Mouse (Mus musculus): ENCODE data around the gene Slc17a1. TPM values are rescaled to one million over a fixed set of nuclear protein-coding genes. Genes with fewer than 3 reads are reported as not detected.

Gene Slc17a1
- polyA plus RNA-seq, 1 experiment = not detected

- H3ac ChIP-seq (ENCODE audit: control insufficient read depth, insufficient read length) = no peak overlapping the region
- no peak for TF ChIP-seq POLR2A (IDR thresholded peaks at IDR 0.05; ENCODE audit: insufficient read length, low read depth)
- TF ChIP-seq TCF12 (IDR thresholded peaks at IDR 0.05; ENCODE audit: insufficient read depth, poor library complexity, severe bottlenecking) = no peak
- TF ChIP-seq MAX (IDR thresholded peaks at IDR 0.05; ENCODE audit: low read depth) = no peak
- no peak for TF ChIP-seq MYOD1 (IDR thresholded peaks at IDR 0.05; ENCODE audit: control insufficient read depth in 1 of 3, insufficient read length in 2 of 3, low read depth in 2 of 3)
- TF ChIP-seq CEBPB (IDR thresholded peaks at IDR 0.05; ENCODE audit: insufficient read depth, poor library complexity, severe bottlenecking) = peak; percentile 61
- H3K4me3 ChIP-seq = no peak overlapping the region
Measured at GRCm38 (mm10) chr13:23868790-23869533, 1.4 kb downstream of the Slc17a1 start.

DNA sequence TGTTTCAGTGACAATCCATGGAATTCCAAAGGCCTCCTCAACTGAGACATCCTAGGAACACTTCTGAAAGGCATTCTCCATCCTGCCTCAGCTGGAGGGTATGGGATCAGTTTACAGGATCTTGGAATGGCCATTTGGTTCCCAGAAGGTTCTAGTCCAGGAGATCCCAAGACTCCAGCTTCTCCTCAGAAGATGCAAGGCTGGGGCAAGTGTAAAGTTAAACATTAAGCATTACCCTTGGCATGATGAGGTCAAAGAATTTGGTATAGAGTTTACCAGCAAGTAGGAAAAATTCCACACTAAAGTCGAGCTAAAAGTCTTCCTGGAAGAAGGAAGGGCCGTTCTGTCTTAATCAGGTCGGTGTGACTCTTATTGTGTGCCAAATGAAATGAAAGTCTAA, 2.4 kb downstream of the Slc17a1 start:
- Histone ChIP-seq H3K27me3 (ENCODE audit: control insufficient read depth, insufficient read depth, insufficient read length) (peaks cover 6% of the 10 kb centered on the region), H3K4me2 (ENCODE audit: low read depth) (no peak overlapping the region), H3K4me3 (no peak overlapping the region), H3K79me2 (ENCODE audit: control insufficient read depth, insufficient read depth) (no peaks in the 10 kb centered on the region), H3ac (ENCODE audit: control insufficient read depth, insufficient read length) (no peak overlapping the region), H3K36me3 (ENCODE audit: control insufficient read depth, insufficient read depth) (no peaks in the 10 kb centered on the region)
- TF ChIP-seq CEBPB (IDR thresholded peaks at IDR 0.05; ENCODE audit: insufficient read depth, poor library complexity, severe bottlenecking) = no peak

More at GRCm38 (mm10) chr13:23868790-23869533, 1.4 kb downstream of the Slc17a1 start:
- no peaks in the 10 kb centered on the region for H3K79me2 ChIP-seq (ENCODE audit: control insufficient read depth, insufficient read depth)
- no peaks in the 10 kb centered on the region for H3K36me3 ChIP-seq (ENCODE audit: control insufficient read depth, insufficient read depth)
- peaks cover 6% of the 10 kb centered on the region for H3K27me3 ChIP-seq (ENCODE audit: control insufficient read depth, insufficient read depth, insufficient read length)
- no peak overlapping the region for H3K4me2 ChIP-seq (ENCODE audit: low read depth)

GRCm38 (mm10) chr13:23873141-23873540, 5.6 kb downstream of the Slc17a1 start:
- no peak overlapping the region for H3K4me3 ChIP-seq
- no peak overlapping the region for H3K4me2 ChIP-seq (ENCODE audit: low read depth)
- no peaks in the 10 kb centered on the region for H3K79me2 ChIP-seq (ENCODE audit: control insufficient read depth, insufficient read depth)
- H3K36me3 ChIP-seq (ENCODE audit: control insufficient read depth, insufficient read depth) = no peaks in the 10 kb centered on the region
- H3ac ChIP-seq (ENCODE audit: control insufficient read depth, insufficient read length) = no peak overlapping the region
- peaks cover 4% of the 10 kb centered on the region for H3K27me3 ChIP-seq (ENCODE audit: control insufficient read depth, insufficient read depth, insufficient read length)
- TF ChIP-seq TCF12 (IDR thresholded peaks at IDR 0.05; ENCODE audit: insufficient read depth, poor library complexity, severe bottlenecking) (no peak), POLR2AphosphoS2 (IDR thresholded peaks at IDR 0.05; ENCODE audit: insufficient read length, low read depth) (no peak), MYOD1 (IDR thresholded peaks at IDR 0.05; ENCODE audit: control insufficient read depth in 1 of 3, insufficient read length in 2 of 3, low read depth in 2 of 3) (no peak), REST (IDR thresholded peaks at IDR 0.05; ENCODE audit: insufficient read depth, insufficient read length) (no peak), CEBPB (IDR thresholded peaks at IDR 0.05; ENCODE audit: insufficient read depth, poor library complexity, severe bottlenecking) (no peak), MAX (IDR thresholded peaks at IDR 0.05; ENCODE audit: low read depth) (no peak), SRF (IDR thresholded peaks at IDR 0.05; ENCODE audit: control insufficient read depth, insufficient read length, low read depth) (no peak), POLR2A (IDR thresholded peaks at IDR 0.05; ENCODE audit: insufficient read length, low read depth) (no peak), MYOG (IDR thresholded peaks at IDR 0.05; ENCODE audit: control insufficient read depth in 1 of 3, insufficient read depth in 1 of 3, insufficient read length in 2 of 3, low read depth in 2 of 3) (no peak), TCF3 (IDR thresholded peaks at IDR 0.05; ENCODE audit: insufficient read length, low read depth) (no peak), USF1 (IDR thresholded peaks at IDR 0.05; ENCODE audit: low read depth) (no peak)

DNA sequence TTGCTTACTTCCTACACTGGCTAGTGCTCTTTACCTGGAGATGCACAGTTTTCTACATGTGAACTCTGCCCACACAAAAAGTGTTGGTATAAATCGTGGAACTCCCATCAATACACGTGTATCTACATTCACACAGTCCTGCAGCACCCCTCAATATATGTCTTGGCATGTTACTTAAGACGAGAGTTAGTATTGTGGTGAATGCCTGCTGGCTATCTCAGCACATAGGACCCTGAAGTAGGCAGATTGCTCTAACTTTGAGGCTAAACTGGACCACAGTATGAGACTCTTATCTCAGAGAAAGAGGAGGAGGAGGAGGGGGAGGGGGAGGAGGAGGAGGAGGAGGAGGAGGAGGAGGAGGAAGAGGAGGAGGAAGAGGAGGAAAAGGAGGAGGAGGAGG, 11.6 kb downstream of the Slc17a1 start:
- TF ChIP-seq MYOD1 (IDR thresholded peaks at IDR 0.05; ENCODE audit: control insufficient read depth in 1 of 3, insufficient read length in 2 of 3, low read depth in 2 of 3) (no peak), TCF12 (IDR thresholded peaks at IDR 0.05; ENCODE audit: insufficient read depth, poor library complexity, severe bottlenecking) (no peak), TCF3 (IDR thresholded peaks at IDR 0.05; ENCODE audit: insufficient read length, low read depth) (no peak), MYOG (IDR thresholded peaks at IDR 0.05; ENCODE audit: control insufficient read depth in 1 of 3, insufficient read depth in 1 of 3, insufficient read length in 2 of 3, low read depth in 2 of 3) (no peak), POLR2AphosphoS2 (IDR thresholded peaks at IDR 0.05; ENCODE audit: insufficient read length, low read depth) (no peak), POLR2A (IDR thresholded peaks at IDR 0.05; ENCODE audit: insufficient read length, low read depth) (no peak), CEBPB (IDR thresholded peaks at IDR 0.05; ENCODE audit: insufficient read depth, poor library complexity, severe bottlenecking) (no peak), REST (IDR thresholded peaks at IDR 0.05; ENCODE audit: insufficient read depth, insufficient read length) (no peak)
- Histone ChIP-seq H3K4me2 (ENCODE audit: low read depth) (no peak overlapping the region), H3ac (ENCODE audit: control insufficient read depth, insufficient read length) (no peak overlapping the region), H3K4me3 (no peak overlapping the region), H3K27me3 (ENCODE audit: control insufficient read depth, insufficient read depth, insufficient read length) (peaks cover 4% of the 10 kb centered on the region), H3K79me2 (ENCODE audit: control insufficient read depth, insufficient read depth) (no peaks in the 10 kb centered on the region), H3K36me3 (ENCODE audit: control insufficient read depth, insufficient read depth) (no peaks in the 10 kb centered on the region)

DNA sequence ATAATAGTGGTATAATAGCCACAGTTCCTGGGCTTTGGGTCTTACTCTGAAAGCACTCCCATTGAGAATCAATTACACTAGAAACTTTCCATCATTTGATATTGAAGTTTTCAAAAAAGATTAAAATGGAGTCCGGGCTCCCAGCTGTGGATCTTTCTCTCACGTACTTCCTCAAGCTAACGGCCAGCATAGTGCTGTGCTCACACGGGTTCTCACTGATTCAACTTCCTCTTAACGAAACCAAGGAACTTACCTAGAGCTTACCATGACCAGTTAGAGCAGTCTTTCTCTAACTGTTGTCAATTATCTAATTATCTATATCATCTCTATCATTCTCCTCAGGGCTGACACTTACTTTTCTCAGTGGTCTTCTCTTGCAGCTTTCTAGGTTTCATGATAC, 12.1 kb downstream of the Slc17a1 start:
- Histone ChIP-seq H3K4me3 (no peak overlapping the region), H3K27me3 (ENCODE audit: control insufficient read depth, insufficient read depth, insufficient read length) (peaks cover 4% of the 10 kb centered on the region), H3K36me3 (ENCODE audit: control insufficient read depth, insufficient read depth) (no peaks in the 10 kb centered on the region), H3K4me2 (ENCODE audit: low read depth) (no peak overlapping the region), H3K79me2 (ENCODE audit: control insufficient read depth, insufficient read depth) (no peaks in the 10 kb centered on the region), H3ac (ENCODE audit: control insufficient read depth, insufficient read length) (no peak overlapping the region)
- TF ChIP-seq MAX (IDR thresholded peaks at IDR 0.05; ENCODE audit: low read depth) = no peak
- no peak for TF ChIP-seq E2F4 (IDR thresholded peaks at IDR 0.05; ENCODE audit: insufficient read depth)
- no peak for TF ChIP-seq TCF3 (IDR thresholded peaks at IDR 0.05; ENCODE audit: insufficient read length, low read depth)
- no peak for TF ChIP-seq POLR2A (IDR thresholded peaks at IDR 0.05; ENCODE audit: insufficient read length, low read depth)
- TF ChIP-seq REST (IDR thresholded peaks at IDR 0.05; ENCODE audit: insufficient read depth, insufficient read length) = no peak
- TF ChIP-seq POLR2AphosphoS2 (IDR thresholded peaks at IDR 0.05; ENCODE audit: insufficient read length, low read depth) = no peak
- TF ChIP-seq CEBPB (IDR thresholded peaks at IDR 0.05; ENCODE audit: insufficient read depth, poor library complexity, severe bottlenecking) = no peak
- no peak for TF ChIP-seq USF1 (IDR thresholded peaks at IDR 0.05; ENCODE audit: low read depth)
- no peak for TF ChIP-seq MYOD1 (IDR thresholded peaks at IDR 0.05; ENCODE audit: control insufficient read depth in 1 of 3, insufficient read length in 2 of 3, low read depth in 2 of 3)
- TF ChIP-seq SRF (IDR thresholded peaks at IDR 0.05; ENCODE audit: control insufficient read depth, insufficient read length, low read depth) = no peak
- no peak for TF ChIP-seq MYOG (IDR thresholded peaks at IDR 0.05; ENCODE audit: control insufficient read depth in 1 of 3, insufficient read depth in 1 of 3, insufficient read length in 2 of 3, low read depth in 2 of 3)
- no peak for TF ChIP-seq TCF12 (IDR thresholded peaks at IDR 0.05; ENCODE audit: insufficient read depth, poor library complexity, severe bottlenecking)
